Mouse (Mus musculus) heart, embryonic 11.5 days (tissue): ENCODE results near the gene Trub1. TPM values are rescaled to one million over a fixed set of nuclear protein-coding genes. Genes with fewer than 3 reads are reported as not detected.

Source experiments
- ATAC-seq: fragments of 200-750 bp; cut with Nextera tagmentation; replicated peaks from 2 replicates; pipeline ENCODE4 v1.8.0; 2017; ENCODE audit warnings: moderate library complexity; ENCODE audit not compliant: insufficient number of reproducible peaks, low FRiP score, low TSS enrichment
- H3K27ac ChIP-seq: fragments of 300-500 bp; sonication (generic); 2 replicates; pipeline ENCODE4 v1.5.1; 2014; ENCODE audit warnings: mild to moderate bottlenecking, low read depth, low read length
- H3K27me3 ChIP-seq: fragments of 300-500 bp; sonication (generic); 2 replicates; pipeline ENCODE4 v1.6.1; 2014; ENCODE audit warnings: mild to moderate bottlenecking, low read length, mixed read lengths; ENCODE audit not compliant: control insufficient read depth, insufficient read depth
- H3K36me3 ChIP-seq: fragments of 300-500 bp; sonication (generic); 2 replicates; pipeline ENCODE4 v1.6.1; 2014; ENCODE audit warnings: mild to moderate bottlenecking, low read length, moderate library complexity, mixed read lengths; ENCODE audit not compliant: control insufficient read depth, insufficient read depth
- H3K4me1 ChIP-seq: fragments of 300-500 bp; sonication (generic); 2 replicates; pipeline ENCODE4 v1.6.1; 2014; ENCODE audit warnings: low read length; ENCODE audit not compliant: control insufficient read depth, insufficient read depth
- H3K4me2 ChIP-seq: fragments of 300-500 bp; sonication (generic); 2 replicates; pipeline ENCODE4 v1.6.1; 2014; ENCODE audit warnings: mild to moderate bottlenecking, moderate library complexity
- H3K4me3 ChIP-seq: fragments of 300-500 bp; sonication (generic); 2 replicates; pipeline ENCODE4 v1.5.1; 2014; ENCODE audit warnings: low read depth, low read length
- H3K9ac ChIP-seq: fragments of 300-500 bp; sonication (generic); 2 replicates; pipeline ENCODE4 v1.6.1; 2014; ENCODE audit warnings: mild to moderate bottlenecking, low read depth, low read length, moderate library complexity
- H3K9me3 ChIP-seq: fragments of 300-500 bp; sonication (generic); replicated peaks from 2 replicates; pipeline ENCODE4 v1.6.1; 2016; ENCODE audit warnings: low read length; ENCODE audit not compliant: control insufficient read depth
- WGBS: fragments of 180-500 bp; shearing (Covaris S2); extraction: QIAGEN DNeasy Blood & Tissue Kit; methylation state at CpG from one replicate; pipeline ENCODE4 v1.1.7; 2014; ENCODE audit not compliant: insufficient replicate concordance; 5-methylcytosine and 5-hydroxymethylcytosine counted together
- polyA plus RNA-seq: library from polyadenylated mRNA; unstranded; fragments of >200 nt; fragmentation: Nextera tagmentation; extraction: Ambion mirVana; gene quantifications from 2 replicates; pipeline ENCODE4 v1.2.1, GENCODE M21; 2014

Trub1 gene
- polyA plus RNA-seq, 1 experiment from 2014 or later, result 12.4 TPM

GRCm38 (mm10) chr19:57475298-57475697 lies 22.6 kb downstream of the Trub1 start:
- Histone ChIP-seq H3K4me1 (peaks cover 15% of the 10 kb centered on the region), H3K9me3 (no peaks in the 10 kb centered on the region), H3K4me2 (no peak overlapping the region), H3K9ac (no peak overlapping the region), H3K4me3 (no peak overlapping the region), H3K27me3 (no peaks in the 10 kb centered on the region), H3K36me3 (no peaks in the 10 kb centered on the region), H3K27ac (no peak overlapping the region)
- ATAC-seq, result no peak
- 33% methylated on average over 4 of the region's 4 CpGs for WGBS

GRCm38 (mm10) chr19:57477310-57477709 lies 24.6 kb downstream of the Trub1 start:
- no peak for ATAC-seq
- no peaks in the 10 kb centered on the region for H3K27me3 ChIP-seq
- 48% methylated on average over 8 of the region's 8 CpGs for WGBS
- no peak overlapping the region for H3K9ac ChIP-seq
- H3K4me1 ChIP-seq, result peaks cover 15% of the 10 kb centered on the region
- no peak overlapping the region for H3K27ac ChIP-seq
- H3K4me2 ChIP-seq, result no peak overlapping the region
- H3K9me3 ChIP-seq, result no peaks in the 10 kb centered on the region
- no peaks in the 10 kb centered on the region for H3K36me3 ChIP-seq
- no peak overlapping the region for H3K4me3 ChIP-seq

- H3K4me2 ChIP-seq, result no peak overlapping the region
- no peaks in the 10 kb centered on the region for H3K27me3 ChIP-seq
- no peak for ATAC-seq
- no peak overlapping the region for H3K4me3 ChIP-seq
- no peaks in the 10 kb centered on the region for H3K9me3 ChIP-seq
- H3K4me1 ChIP-seq, result peaks cover 12% of the 10 kb centered on the region
- WGBS, result 83% methylated on average over 11 of the region's 11 CpGs
- no peak overlapping the region for H3K9ac ChIP-seq
- no peaks in the 10 kb centered on the region for H3K36me3 ChIP-seq
- no peak overlapping the region for H3K27ac ChIP-seq
These were observed 25.3 kb downstream of the Trub1 start for GRCm38 (mm10) chr19:57478056-57478455.

- Histone ChIP-seq H3K27ac (no peak overlapping the region), H3K36me3 (no peaks in the 10 kb centered on the region), H3K4me3 (no peak overlapping the region), H3K4me2 (no peak overlapping the region), H3K9ac (no peak overlapping the region), H3K27me3 (no peaks in the 10 kb centered on the region), H3K9me3 (no peaks in the 10 kb centered on the region), H3K4me1 (0 out of 2 replicates have a peak, but pooled peaks cover 4% of the 10 kb centered on the region)
- 76% methylated on average over 8 of the region's 8 CpGs for WGBS
- ATAC-seq, result no peak
These were observed 27.4 kb downstream of the Trub1 start for GRCm38 (mm10) chr19:57479886-57480655.

- Histone ChIP-seq H3K9me3 (no peaks in the 10 kb centered on the region), H3K36me3 (no peaks in the 10 kb centered on the region), H3K4me3 (no peak overlapping the region), H3K9ac (no peak overlapping the region), H3K4me2 (no peak overlapping the region), H3K27ac (no peak overlapping the region), H3K27me3 (no peaks in the 10 kb centered on the region), H3K4me1 (no peaks in the 10 kb centered on the region)
- ATAC-seq, result 0 out of 2 replicates have a peak, but pooled peaks have one; percentile 18
- 86% methylated on average over 6 of the region's 6 CpGs for WGBS
These were observed 29.1 kb downstream of the Trub1 start for GRCm38 (mm10) chr19:57481743-57482259.

GRCm38 (mm10) chr19:57482815-57483214 lies 30.1 kb downstream of the Trub1 start:
- Histone ChIP-seq H3K4me1 (no peaks in the 10 kb centered on the region), H3K9ac (no peak overlapping the region), H3K9me3 (no peaks in the 10 kb centered on the region), H3K4me2 (no peak overlapping the region), H3K27me3 (no peaks in the 10 kb centered on the region), H3K27ac (no peak overlapping the region), H3K4me3 (no peak overlapping the region), H3K36me3 (no peaks in the 10 kb centered on the region)
- 74% methylated on average over 8 of the region's 8 CpGs for WGBS
- no peak for ATAC-seq

GRCm38 (mm10) chr19:57487051-57487658 lies 34.4 kb downstream of the Trub1 start:
- 81% methylated on average over 13 of the region's 13 CpGs for WGBS
- no peak for ATAC-seq
- Histone ChIP-seq H3K4me1 (no peaks in the 10 kb centered on the region), H3K9ac (no peak overlapping the region), H3K27me3 (no peaks in the 10 kb centered on the region), H3K4me3 (no peak overlapping the region), H3K4me2 (no peak overlapping the region), H3K27ac (no peak overlapping the region), H3K36me3 (no peaks in the 10 kb centered on the region), H3K9me3 (no peaks in the 10 kb centered on the region)

- no peaks in the 10 kb centered on the region for H3K36me3 ChIP-seq
- H3K27me3 ChIP-seq, result no peaks in the 10 kb centered on the region
- H3K9ac ChIP-seq, result no peak overlapping the region
- no peak overlapping the region for H3K4me2 ChIP-seq
- no peak overlapping the region for H3K27ac ChIP-seq
- 85% methylated on average over 7 of the region's 7 CpGs for WGBS
- no peaks in the 10 kb centered on the region for H3K9me3 ChIP-seq
- no peak overlapping the region for H3K4me3 ChIP-seq
- ATAC-seq, result no peak
- H3K4me1 ChIP-seq, result no peaks in the 10 kb centered on the region
These were observed 36.8 kb downstream of the Trub1 start for GRCm38 (mm10) chr19:57489527-57489926.
